Mouse (Mus musculus): ENCODE data around the gene Vmn1r52.

DNA sequence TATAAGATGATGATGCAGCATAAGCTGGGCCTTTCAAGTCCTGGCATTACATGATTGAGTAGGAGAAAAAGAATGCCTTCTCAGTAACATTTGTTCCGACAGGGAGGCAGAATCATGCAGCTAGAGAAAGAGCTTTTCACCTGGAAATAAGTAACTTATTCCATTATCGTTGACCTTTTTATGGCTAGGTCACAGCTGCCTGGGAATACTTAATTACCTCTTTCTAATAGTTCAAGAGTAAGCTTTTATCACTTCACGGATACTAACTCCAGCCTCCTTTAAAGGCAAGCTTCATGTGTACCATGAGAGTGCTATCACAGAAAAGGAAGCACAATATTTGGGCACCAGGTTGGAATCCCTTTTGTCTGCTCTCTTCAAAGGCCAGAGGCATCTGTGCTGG, 14.5 kb upstream of the Vmn1r52 start:
- TF ChIP-seq CTCF (IDR thresholded peaks at IDR 0.05; ENCODE audit: low read depth) = no peak
- TF ChIP-seq EP300 (optimal IDR thresholded peaks at IDR 0.05) = no peak
